In genomic region chr3:66980111-66980975, GRCm38 (mm10) we compare ENCODE assay signal across 8 mouse cellular contexts. TPM values are rescaled to one million over a fixed set of nuclear protein-coding genes. Genes with fewer than 3 reads are reported as not detected.
A peak's percentile ranks its signal among the peaks of the same experiment; 100 is the strongest.
DNase-seq lines count a peak whose midpoint lies in the region; ATAC-seq and TF ChIP-seq lines count a peak whose summit lies in the region.

No protein-coding gene starts in this region.

- 3% methylated on average over 29 of the region's 29 CpGs for whole genome bisulfite sequencing in heart, embryonic 12.5 days
- 1% methylated on average over 29 of the region's 29 CpGs for WGBS in embryonic facial prominence, embryonic 10.5 days

- H3ac ChIP-seq in myocyte (ENCODE audit: control insufficient read depth, insufficient read length) = peak overlapping the region; percentile 82

- H3K36me3 ChIP-seq in heart, embryonic 12.5 days = no peaks in the 10 kb centered on the region
- no peaks in the 10 kb centered on the region for H3K36me3 ChIP-seq in embryonic facial prominence, embryonic 10.5 days (replicated peaks)
- peaks cover 2% of the 10 kb centered on the region for H3K36me3 ChIP-seq in myocyte (ENCODE audit: control insufficient read depth, insufficient read depth)

- intact Hi-C loops in heart, postnatal 25 days (cut with DNase I) = loop anchor here (10.0 kb wide), 1 partner anchor 594 kb away; no protein-coding TSS in a partner anchor

- peak overlapping the region; percentile 97 for H3K4me2 ChIP-seq in heart, embryonic 12.5 days
- H3K4me2 ChIP-seq in myocyte (ENCODE audit: low read depth) = peak overlapping the region; percentile 92

- ATAC-seq in heart, embryonic 12.5 days (ENCODE audit: insufficient number of reproducible peaks, low FRiP score) = no peak

- no peak overlapping the region for H3K27ac ChIP-seq in heart, embryonic 12.5 days (ENCODE audit: poor library complexity, severe bottlenecking)
- peak overlapping the region; percentile 87 for H3K27ac ChIP-seq in embryonic facial prominence, embryonic 10.5 days (replicated peaks)

- peak overlapping the region; percentile 59 for H3K9ac ChIP-seq in heart, embryonic 12.5 days

- H3K27me3 ChIP-seq in heart, embryonic 12.5 days (replicated peaks) = peaks cover 64% of the 10 kb centered on the region
- peaks cover 95% of the 10 kb centered on the region for H3K27me3 ChIP-seq in embryonic facial prominence, embryonic 10.5 days (replicated peaks; ENCODE audit: low read depth, poor library complexity, severe bottlenecking)
- H3K27me3 ChIP-seq in myocyte (ENCODE audit: control insufficient read depth, insufficient read depth, insufficient read length) = no peaks in the 10 kb centered on the region

- peaks cover 55% of the 10 kb centered on the region for H3K79me2 ChIP-seq in myocyte (ENCODE audit: control insufficient read depth, insufficient read depth)

- H3K9me3 ChIP-seq in heart, embryonic 12.5 days (replicated peaks) = no peaks in the 10 kb centered on the region
- H3K9me3 ChIP-seq in embryonic facial prominence, embryonic 10.5 days = no peaks in the 10 kb centered on the region

- no peak for DNase-seq in heart, postnatal 25 days (ENCODE audit: low spot score)
- no peak for DNase-seq in embryonic facial prominence, embryonic 10.5 days (ENCODE audit: low spot score)
- peak; percentile 32 for DNase-seq in induced T-regulatory cell, adult 2 months (ENCODE audit: low read depth)
- no peak for DNase-seq in spleen, postnatal 4 days (ENCODE audit: low spot score in 2 of 2)
- DNase-seq in gastrocnemius, adult 8-10 months (ENCODE audit: low spot score in 2 of 2) = no peak
- DNase-seq in frontal cortex, postnatal 14 days (ENCODE audit: low spot score in 2 of 2) = no peak

- H3K4me1 ChIP-seq in heart, embryonic 12.5 days (replicated peaks) = peaks cover 22% of the 10 kb centered on the region
- peaks cover 49% of the 10 kb centered on the region for H3K4me1 ChIP-seq in embryonic facial prominence, embryonic 10.5 days

- peak overlapping the region; percentile 62 for H3K4me3 ChIP-seq in heart, embryonic 12.5 days
- peak overlapping the region; percentile 69 for H3K4me3 ChIP-seq in embryonic facial prominence, embryonic 10.5 days
- peak overlapping the region; percentile 93 for H3K4me3 ChIP-seq in myocyte

- no peak for TF ChIP-seq POLR2A in myocyte (IDR thresholded peaks at IDR 0.05; ENCODE audit: insufficient read length, low read depth)

TF ChIP-seq in myocyte, 11 proteins besides CTCF, POLR2A, EP300 and RAD21:
- TF ChIP-seq USF1 (IDR thresholded peaks at IDR 0.05; ENCODE audit: low read depth) = no peak
- no peak for TF ChIP-seq REST (IDR thresholded peaks at IDR 0.05; ENCODE audit: insufficient read depth, insufficient read length)
- TF ChIP-seq MYOG (IDR thresholded peaks at IDR 0.05; ENCODE audit: control insufficient read depth in 1 of 3, insufficient read depth in 1 of 3, insufficient read length in 2 of 3, low read depth in 2 of 3) = no peak
- TF ChIP-seq TCF12 (IDR thresholded peaks at IDR 0.05; ENCODE audit: insufficient read depth, poor library complexity, severe bottlenecking) = no peak
- no peak for TF ChIP-seq CEBPB (IDR thresholded peaks at IDR 0.05; ENCODE audit: insufficient read depth, poor library complexity, severe bottlenecking)
- TF ChIP-seq MAX (IDR thresholded peaks at IDR 0.05; ENCODE audit: low read depth) = no peak
- no peak for TF ChIP-seq MYOD1 (IDR thresholded peaks at IDR 0.05; ENCODE audit: control insufficient read depth in 1 of 3, insufficient read length in 2 of 3, low read depth in 2 of 3)
- TF ChIP-seq TCF3 (IDR thresholded peaks at IDR 0.05; ENCODE audit: insufficient read length, low read depth) = no peak
- no peak for TF ChIP-seq SRF (IDR thresholded peaks at IDR 0.05; ENCODE audit: control insufficient read depth, insufficient read length, low read depth)

RNA-seq across cellular contexts. Expression of gene Rsrc1, which starts 0.8 kb away (rescaled TPM):
- 26.3 and 29.4 TPM in 2 replicates for polyA plus RNA-seq in heart, embryonic 12.5 days (2016; fragmentation: Nextera tagmentation; extraction: Ambion mirVana)
- total RNA-seq in heart, postnatal 25 days (2021) = 10 to 100 TPM in 1 of 2 experiments, 1 to 10 TPM in 1; 8.9 to 13.8 TPM
- 42.0 and 45.0 TPM in 2 replicates for polyA plus RNA-seq in embryonic facial prominence, embryonic 10.5 days (2016; fragmentation: Nextera tagmentation; extraction: Ambion mirVana)
- 12.9 TPM for polyA plus RNA-seq in myocyte (2012; fragmentation: generic; extraction: Trizol)
- 10 to 100 TPM; 11.4 to 13.1 (median 11.7) TPM for total RNA-seq in gastrocnemius, adult 8-10 months (2022)

RNA-seq across cellular contexts. Expression of gene Shox2, which starts 1.2 kb away (rescaled TPM):
- polyA plus RNA-seq in heart, embryonic 12.5 days (2016; fragmentation: Nextera tagmentation; extraction: Ambion mirVana) = 5.1 and 6.3 TPM in 2 replicates
- 1 to 10 TPM; 1.0 to 1.1 TPM for total RNA-seq in heart, postnatal 25 days (2021)
- polyA plus RNA-seq in embryonic facial prominence, embryonic 10.5 days (2016; fragmentation: Nextera tagmentation; extraction: Ambion mirVana) = 8.5 and 10.8 TPM in 2 replicates
- polyA plus RNA-seq in myocyte (2012; fragmentation: generic; extraction: Trizol) = 14.9 TPM
- total RNA-seq in gastrocnemius, adult 8-10 months (2022) = 1 to 10 TPM in 2 of 4 experiments, under 1 TPM in 2; 0.73 to 2.3 (median 1.2) TPM
